Mouse (Mus musculus) cortical plate, adult 2 months (tissue): Measurements from ENCODE around the gene Ibsp.

Source experiments
- CTCF ChIP-seq: fragments of 200-500 bp; IDR thresholded peaks from 2 replicates; pipeline ENCODE4 v1.5.1; 2011; ENCODE audit warnings: mild to moderate bottlenecking, control low read depth, low read length; ENCODE audit not compliant: insufficient read depth; ENCODE audit errors: extremely low read depth
- POLR2A ChIP-seq: fragments of 200-500 bp; IDR thresholded peaks from 2 replicates; pipeline ENCODE4 v1.6.1; 2011; ENCODE audit warnings: mild to moderate bottlenecking, low read length, control low read depth; ENCODE audit not compliant: insufficient read depth; ENCODE audit errors: extremely low read depth

GRCm38 (mm10) chr5:104337491-104337890 is 38.5 kb downstream of the Ibsp start:
- TF ChIP-seq CTCF = no peak
- TF ChIP-seq POLR2A = no peak
